Mouse (Mus musculus): ENCODE data around the gene Socs1.

- no peak for TF ChIP-seq CTCF (conservative IDR thresholded peaks at IDR 0.05; ENCODE audit: insufficient read depth, insufficient read length, low read depth, low read length)
- no peak for TF ChIP-seq POLR2A (IDR thresholded peaks at IDR 0.05; ENCODE audit: low read depth, low read length)
Measured at GRCm38 (mm10) chr16:10828461-10828805, 43.1 kb upstream of the Socs1 start.

Data from kidney, adult 2 months (tissue).